Mouse (Mus musculus) forebrain, postnatal 0 days (tissue): ENCODE measurements around the gene Cipc. TPM values are rescaled to one million over a fixed set of nuclear protein-coding genes. Genes with fewer than 3 reads are reported as not detected.

Source experiments
- ATAC-seq: fragments of 200-750 bp; cut with Nextera tagmentation; 2 replicates; pipeline ENCODE4 v1.8.0; 2017; ENCODE audit warnings: mild to moderate bottlenecking, moderate library complexity
- DNase-seq: peaks from one replicate; pipeline ENCODE4 v3.0.0-alpha.2; 2015
- H3K27ac ChIP-seq: fragments of 300-500 bp; sonication (generic); 2 replicates; pipeline ENCODE4 v1.5.1; 2014; ENCODE audit warnings: low read depth, mild to moderate bottlenecking, antibody characterized with exemption, low read length, moderate library complexity, mixed read lengths
- H3K27me3 ChIP-seq: fragments of 300-500 bp; sonication (generic); 2 replicates; pipeline ENCODE4 v1.6.1; 2014; ENCODE audit warnings: mild to moderate bottlenecking, low read length, mixed read lengths; ENCODE audit not compliant: insufficient read depth
- H3K36me3 ChIP-seq: fragments of 300-500 bp; sonication (generic); 2 replicates; pipeline ENCODE4 v1.6.1; 2014; ENCODE audit warnings: mild to moderate bottlenecking, moderate library complexity; ENCODE audit not compliant: insufficient read depth
- H3K4me1 ChIP-seq: fragments of 300-500 bp; sonication (generic); 2 replicates; pipeline ENCODE4 v1.6.1; 2014; ENCODE audit warnings: antibody characterized with exemption; ENCODE audit not compliant: insufficient read depth
- H3K4me2 ChIP-seq: fragments of 300-500 bp; sonication (generic); 2 replicates; pipeline ENCODE4 v1.6.1; 2014; ENCODE audit warnings: low read depth, mild to moderate bottlenecking, moderate library complexity
- H3K4me3 ChIP-seq: fragments of 300-500 bp; sonication (generic); 2 replicates; pipeline ENCODE4 v1.5.1; 2014; ENCODE audit warnings: low read depth, low read length, mixed read lengths
- H3K9ac ChIP-seq: fragments of 300-500 bp; sonication (generic); 2 replicates; pipeline ENCODE4 v1.6.1; 2014; ENCODE audit warnings: mild to moderate bottlenecking
- H3K9me3 ChIP-seq: fragments of 300-500 bp; sonication (generic); 2 replicates; pipeline ENCODE4 v1.6.1; 2016; ENCODE audit warnings: low read length
- CTCF ChIP-seq: sonication (generic); IDR thresholded peaks from 2 replicates; pipeline ENCODE4 v1.5.1; 2016; ENCODE audit warnings: antibody characterized with exemption, control low read depth, low read depth
- WGBS: fragments of 180-500 bp; shearing (Covaris S2); extraction: QIAGEN DNeasy Blood & Tissue Kit; methylation state at CpG from one replicate; pipeline ENCODE4 v1.1.7; 2014; 5-methylcytosine and 5-hydroxymethylcytosine counted together
- polyA plus RNA-seq: library from polyadenylated mRNA; unstranded; fragments of >200 nt; fragmentation: Nextera tagmentation; extraction: Ambion mirVana; gene quantifications from 2 replicates; pipeline ENCODE4 v1.2.1, GENCODE M21; 2015
- total RNA-seq: library from RNA; depleted of rRNA; stranded (reverse); fragments of >200 nt; gene quantifications from 2 replicates; pipeline ENCODE4 v1.2.3, GENCODE M21; 2014

The Cipc gene
- total and polyA plus RNA-seq, 2 experiments from 2014 or later: 38.1 to 62.9 TPM

DNA sequence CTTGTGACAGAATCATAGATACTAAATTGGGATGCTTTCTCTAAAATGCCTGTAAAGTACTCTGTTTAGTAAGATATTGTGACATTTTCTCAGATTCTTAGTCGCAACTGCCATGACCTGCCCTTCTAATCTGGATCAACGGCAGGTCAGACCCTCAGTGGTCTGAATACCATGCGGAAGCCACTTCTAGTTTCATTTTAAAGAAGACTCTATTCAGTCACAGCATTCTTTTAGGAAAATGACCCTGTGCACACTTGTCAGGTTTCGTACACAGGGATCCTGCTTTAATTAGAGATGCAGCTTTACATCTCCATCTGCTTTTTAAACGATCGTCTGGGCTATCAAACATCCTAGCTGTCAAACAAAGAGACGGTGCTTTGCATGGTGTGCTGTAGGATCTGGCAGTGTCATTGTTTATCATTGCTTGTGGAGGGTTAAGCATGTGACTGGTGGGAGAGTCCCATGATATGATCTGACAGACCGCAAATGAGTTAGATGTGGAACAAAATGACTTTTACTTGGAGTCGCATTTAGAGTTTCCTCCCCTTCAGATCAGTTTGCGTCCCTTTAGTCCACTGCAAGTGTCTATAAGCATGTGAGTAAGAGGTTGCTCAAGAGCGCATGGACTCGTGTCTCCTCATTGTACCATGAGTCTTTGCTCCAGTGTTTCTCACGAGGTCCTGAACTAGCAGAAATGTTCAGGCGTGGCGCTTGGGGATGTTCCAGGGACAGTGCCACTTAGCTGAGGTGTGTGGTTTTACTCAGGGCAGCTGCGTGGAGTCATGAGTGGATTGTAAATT lies 3.5 kb downstream of the Cipc start:
- no peak overlapping the region for H3K4me3 ChIP-seq
- H3K27me3 ChIP-seq: no peaks in the 10 kb centered on the region
- peak overlapping the region; percentile 39 for H3K9ac ChIP-seq
- peak overlapping the region; percentile 10; the same call in 1 of the 2 replicates for H3K4me2 ChIP-seq
- peaks cover 22% of the 10 kb centered on the region for H3K4me1 ChIP-seq
- ATAC-seq: no peak
- H3K9me3 ChIP-seq: no peaks in the 10 kb centered on the region
- H3K27ac ChIP-seq: no peak overlapping the region
- peaks cover 18% of the 10 kb centered on the region for H3K36me3 ChIP-seq
- TF ChIP-seq CTCF: no peak
- WGBS: 56% methylated on average over 16 of the region's 16 CpGs
- DNase-seq: no peak

DNA sequence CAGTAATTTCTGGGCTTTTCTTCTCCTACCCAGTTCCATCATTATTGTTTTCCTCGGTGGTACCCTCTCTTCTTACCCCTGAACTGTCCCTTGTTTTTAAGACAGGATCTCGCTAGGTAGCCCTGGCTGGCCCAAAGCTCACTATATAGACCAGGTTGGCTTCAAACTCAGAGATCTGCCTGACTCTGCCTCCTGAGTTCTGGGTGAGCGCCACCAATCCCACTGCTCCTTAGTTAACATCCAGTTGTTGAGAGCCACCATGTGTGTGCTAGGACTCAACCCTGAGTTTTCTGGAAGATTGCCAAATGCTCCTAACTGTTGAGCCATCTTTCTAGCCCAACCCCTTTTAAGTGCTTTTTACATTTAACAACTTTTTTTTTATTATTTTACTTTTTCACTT lies 4.1 kb downstream of the Cipc start:
- Histone ChIP-seq H3K27me3 (no peaks in the 10 kb centered on the region), H3K9ac (no peak overlapping the region), H3K27ac (no peak overlapping the region), H3K4me3 (no peak overlapping the region), H3K9me3 (no peaks in the 10 kb centered on the region), H3K36me3 (peaks cover 24% of the 10 kb centered on the region), H3K4me2 (no peak overlapping the region), H3K4me1 (peaks cover 19% of the 10 kb centered on the region)
- ATAC-seq (no peak), DNase-seq (no peak)
- WGBS: 97% methylated on average over 3 of the region's 3 CpGs
- no peak for TF ChIP-seq CTCF

DNA sequence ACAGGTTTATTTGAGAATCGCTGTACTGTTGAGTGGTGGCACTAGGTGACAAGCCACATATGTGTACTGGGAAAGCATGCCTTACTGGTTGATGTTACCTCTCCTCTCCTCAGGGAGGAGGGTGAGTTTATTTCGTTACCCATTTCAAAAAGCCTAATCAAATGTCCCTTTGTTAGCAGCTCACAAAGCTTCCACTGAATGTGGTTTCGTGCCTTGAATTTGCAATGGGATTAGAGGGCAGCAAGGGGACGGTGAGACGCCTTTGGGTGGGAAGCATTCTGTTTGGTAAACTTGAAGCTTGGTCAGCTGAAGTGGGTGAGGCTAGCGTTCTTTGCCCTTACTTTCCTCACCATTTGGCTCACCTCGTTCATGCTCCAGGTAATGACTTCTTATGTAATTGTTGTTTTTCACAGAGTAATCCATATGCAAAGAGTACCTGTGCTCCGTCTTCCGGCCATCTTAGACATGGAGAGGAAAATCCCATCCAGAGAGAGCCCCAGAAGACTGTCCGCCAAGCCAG lies 5.5 kb downstream of the Cipc start:
- WGBS: 44% methylated on average over 10 of the region's 10 CpGs
- DNase-seq: no peak

GRCm38 (mm10) chr12:86955894-86956293 lies 9.1 kb downstream of the Cipc start:
- Histone ChIP-seq H3K4me1 (no peaks in the 10 kb centered on the region), H3K9me3 (no peaks in the 10 kb centered on the region), H3K4me2 (no peak overlapping the region), H3K36me3 (peaks cover 60% of the 10 kb centered on the region), H3K27me3 (no peaks in the 10 kb centered on the region), H3K4me3 (no peak overlapping the region), H3K27ac (no peak overlapping the region), H3K9ac (no peak overlapping the region)
- TF ChIP-seq CTCF: no peak
- ATAC-seq: no peak
- DNase-seq: no peak
- 96% methylated on average over 2 of the region's 2 CpGs for WGBS

More for the DNA sequence above, 5.5 kb downstream of the Cipc start:
- peaks cover 31% of the 10 kb centered on the region for H3K36me3 ChIP-seq
- H3K9ac ChIP-seq: no peak overlapping the region
- 0 out of 2 replicates have a peak, but pooled peaks have one; percentile 5 for ATAC-seq
- no peaks in the 10 kb centered on the region for H3K27me3 ChIP-seq
- peaks cover 17% of the 10 kb centered on the region; the same call in 1 of the 2 replicates for H3K4me1 ChIP-seq
- H3K9me3 ChIP-seq: no peaks in the 10 kb centered on the region
- no peak; the same call in 1 of the 2 replicates for TF ChIP-seq CTCF
- H3K27ac ChIP-seq: no peak overlapping the region
- no peak overlapping the region for H3K4me2 ChIP-seq
- no peak overlapping the region for H3K4me3 ChIP-seq

DNA sequence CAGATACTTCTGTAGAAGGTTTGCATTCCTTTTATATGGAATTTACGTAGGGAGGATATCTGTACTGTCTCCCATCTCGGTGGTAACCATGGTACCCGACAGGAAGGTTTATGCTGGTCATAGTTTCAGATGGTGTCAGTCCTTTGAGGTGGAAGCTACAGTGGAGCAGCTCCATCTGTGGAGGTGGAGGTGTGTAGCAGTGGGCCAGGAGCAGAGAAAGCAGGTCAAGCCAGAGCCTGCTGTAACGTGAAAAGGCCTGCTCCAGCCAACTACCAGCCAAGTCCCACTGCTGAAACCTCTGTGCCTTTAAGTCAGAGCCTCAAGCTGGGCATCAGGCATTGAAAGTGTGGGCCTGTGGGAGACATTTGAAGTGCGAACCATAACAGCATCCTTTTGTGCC lies 11.7 kb downstream of the Cipc start:
- no peak for TF ChIP-seq CTCF
- H3K9me3 ChIP-seq: no peaks in the 10 kb centered on the region
- H3K9ac ChIP-seq: no peak overlapping the region
- DNase-seq (no peak), ATAC-seq (no peak)
- H3K27me3 ChIP-seq: no peaks in the 10 kb centered on the region
- no peak overlapping the region for H3K4me3 ChIP-seq
- H3K36me3 ChIP-seq: peaks cover 78% of the 10 kb centered on the region
- 92% methylated on average over 5 of the region's 5 CpGs for WGBS
- no peaks in the 10 kb centered on the region for H3K4me1 ChIP-seq
- no peak overlapping the region for H3K27ac ChIP-seq
- no peak overlapping the region for H3K4me2 ChIP-seq

DNA sequence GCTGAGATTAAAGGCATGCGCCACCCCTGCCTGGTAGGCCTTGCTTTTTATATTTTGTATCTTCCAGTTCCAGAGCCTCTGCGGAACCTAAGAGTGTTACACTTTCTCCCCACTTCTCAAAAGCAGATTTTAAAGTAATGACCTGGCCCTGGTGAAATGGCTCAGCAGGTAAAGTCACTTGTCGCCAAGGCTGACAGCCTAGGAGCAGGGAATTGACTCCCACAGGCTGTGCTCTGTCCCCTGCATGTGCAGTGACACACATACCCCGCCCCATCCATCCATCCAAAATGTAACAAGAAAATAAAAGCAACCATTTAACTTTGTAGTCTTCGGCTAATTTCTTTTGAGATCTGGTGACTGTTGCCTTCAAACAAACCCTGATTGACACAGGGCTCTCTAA lies 12.8 kb downstream of the Cipc start:
- H3K9me3 ChIP-seq: no peaks in the 10 kb centered on the region
- no peak overlapping the region for H3K4me2 ChIP-seq
- H3K9ac ChIP-seq: no peak overlapping the region
- 98% methylated on average over 5 of the region's 5 CpGs for WGBS
- no peak for ATAC-seq
- DNase-seq: no peak
- no peaks in the 10 kb centered on the region for H3K4me1 ChIP-seq
- H3K36me3 ChIP-seq: peaks cover 79% of the 10 kb centered on the region
- H3K27ac ChIP-seq: no peak overlapping the region
- no peak overlapping the region for H3K4me3 ChIP-seq
- no peaks in the 10 kb centered on the region for H3K27me3 ChIP-seq
- TF ChIP-seq CTCF: no peak

DNA sequence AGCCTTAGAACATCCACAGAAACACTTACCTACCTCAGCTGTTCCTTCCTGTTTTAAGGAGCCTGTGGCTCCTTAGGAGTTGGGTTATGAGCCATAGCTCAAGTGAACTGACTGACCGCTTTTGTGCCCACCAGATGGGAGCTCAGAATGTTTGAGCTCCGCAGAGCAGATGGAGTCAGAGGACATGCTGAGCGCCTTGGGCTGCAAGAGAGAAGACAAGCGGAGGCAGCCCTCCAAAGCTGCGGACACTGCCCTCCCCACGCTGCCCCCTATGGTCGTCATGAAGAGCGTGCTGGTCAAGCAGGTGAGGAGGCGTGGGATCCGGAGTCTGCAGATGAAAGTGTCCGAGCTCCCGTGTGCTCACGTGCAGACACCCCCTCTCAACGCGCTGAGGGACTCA lies 13.3 kb downstream of the Cipc start:
- H3K27ac ChIP-seq: no peak overlapping the region
- H3K36me3 ChIP-seq: peaks cover 80% of the 10 kb centered on the region
- no peaks in the 10 kb centered on the region for H3K9me3 ChIP-seq

More for the DNA sequence above, 13.3 kb downstream of the Cipc start:
- Histone ChIP-seq H3K9ac (no peak overlapping the region), H3K4me1 (no peaks in the 10 kb centered on the region), H3K4me2 (no peak overlapping the region), H3K27me3 (no peaks in the 10 kb centered on the region), H3K4me3 (no peak overlapping the region)
- no peak for DNase-seq
- ATAC-seq: no peak
- 93% methylated on average over 15 of the region's 15 CpGs for WGBS
- TF ChIP-seq CTCF: no peak
